Mouse (Mus musculus) T-cell, adult 66 days (primary cell): ENCODE results near the gene Ppp1r14b. TPM values are rescaled to one million over a fixed set of nuclear protein-coding genes. Genes with fewer than 3 reads are reported as not detected.

Experiments
- total RNA-seq, 2 experiments: library from RNA; stranded (reverse); gene quantifications; 3 replicates in 1 of 2; 4 replicates in 1 of 2; pipeline ENCODE4 v1.2.4; 2023

Ppp1r14b gene
- 100 to 1,000 TPM; 130 to 155 TPM for total RNA-seq

GRCm38 (mm10) chr19:6974211-6975205 is at the start of gene Ppp1r14b:
Gene Ppp1r14b, plus strand, starts transcription at chr19:6974968.

GRCm38 (mm10) chr19:6925307-6925573 is 49.5 kb upstream of the Ppp1r14b start, which contains the start of gene Catsperz:
Gene Catsperz, minus strand, starts transcription at chr19:6925380.

GRCm38 (mm10) chr19:6934195-6934977 is 40.4 kb upstream of the Ppp1r14b start, which contains the start of gene Kcnk4:
Gene Kcnk4, minus strand, starts transcription at chr19:6934515.

GRCm38 (mm10) chr19:6941372-6942248 is 33.2 kb upstream of the Ppp1r14b start, which contains the start of gene Bad:
Gene Bad, plus strand, starts transcription at chr19:6941861.

GRCm38 (mm10) chr19:6942249-6942691 is 32.5 kb upstream of the Ppp1r14b start, which contains the start of gene Gpr137:
Gene Gpr137, minus strand, starts transcription at chr19:6942480.

GRCm38 (mm10) chr19:6975537-6976521 is 1.1 kb downstream of the Ppp1r14b start, which contains the start of gene Plcb3:
Gene Plcb3, minus strand, starts transcription at chr19:6976470.

GRCm38 (mm10) chr19:6980381-6981093 is 5.8 kb downstream of the Ppp1r14b start, which contains the start of gene Fkbp2:
Gene Fkbp2, minus strand, starts transcription at chr19:6980501.

GRCm38 (mm10) chr19:6987061-6987903 is 12.5 kb downstream of the Ppp1r14b start, which contains the start of gene Vegfb:
Gene Vegfb, minus strand, starts transcription at chr19:6987651.

GRCm38 (mm10) chr19:6992011-6992858 is 17.5 kb downstream of the Ppp1r14b start, which contains the start of gene Dnajc4:
Gene Dnajc4, minus strand, starts transcription at chr19:6992572.

GRCm38 (mm10) chr19:6996006-6996405 is 21.2 kb downstream of the Ppp1r14b start, which contains the start of the genes Nudt22 and Trpt1:
Gene Nudt22, minus strand, starts transcription at chr19:6996117.
Gene Trpt1, plus strand, starts transcription at chr19:6996131.

GRCm38 (mm10) chr19:7019191-7019590 is 44.4 kb downstream of the Ppp1r14b start, which contains the start of gene Fermt3:
Gene Fermt3, minus strand, starts transcription at chr19:7019469.

Other genes with a start within 250 kb of the Ppp1r14b start
- gene Rps6ka4, start 134.3 kb upstream of the Ppp1r14b start, total RNA-seq: 10 to 100 TPM; 40.2 to 46.5 TPM
- 100 to 1,000 TPM in 1 of 2 experiments, 10 to 100 TPM in 1; 92.8 to 115 TPM for gene Ccdc88b, start 116.8 kb upstream of the Ppp1r14b start, total RNA-seq
- gene Trmt112, start 65.3 kb upstream of the Ppp1r14b start, total RNA-seq: 100 to 1,000 TPM; 122 to 142 TPM
- gene Prdx5, start 64.9 kb upstream of the Ppp1r14b start, total RNA-seq: 10 to 100 TPM; 66.4 to 71.5 TPM
- 10 to 100 TPM; 34.4 to 41.3 TPM for gene Esrra, start 53.2 kb upstream of the Ppp1r14b start, total RNA-seq
- not detected for gene Catsperz, start 49.6 kb upstream of the Ppp1r14b start, total RNA-seq
- not detected for gene Kcnk4, start 40.5 kb upstream of the Ppp1r14b start, total RNA-seq
- 10 to 100 TPM; 12.0 to 20.5 TPM for gene Bad, start 33.1 kb upstream of the Ppp1r14b start, total RNA-seq
- gene Gpr137, start 32.5 kb upstream of the Ppp1r14b start, total RNA-seq: 10 to 100 TPM in 1 of 2 experiments, 1 to 10 TPM in 1; 8.3 to 10.8 TPM
- gene Plcb3, start 1.5 kb downstream of the Ppp1r14b start, total RNA-seq: 10 to 100 TPM; 13.8 TPM
- gene Fkbp2, start 5.5 kb downstream of the Ppp1r14b start, total RNA-seq: 10 to 100 TPM; 17.0 to 22.9 TPM
- 10 to 100 TPM; 10.7 to 13.1 TPM for gene Vegfb, start 12.7 kb downstream of the Ppp1r14b start, total RNA-seq
- gene Dnajc4, start 17.6 kb downstream of the Ppp1r14b start, total RNA-seq: 10 to 100 TPM; 25.1 to 28.3 TPM
- 1 to 10 TPM; 4.2 to 8.3 TPM for gene Nudt22, start 21.1 kb downstream of the Ppp1r14b start, total RNA-seq
- gene Trpt1, start 21.2 kb downstream of the Ppp1r14b start, total RNA-seq: 1 to 10 TPM; 2.1 to 3.4 TPM
- gene Fermt3, start 44.5 kb downstream of the Ppp1r14b start, total RNA-seq: 100 to 1,000 TPM; 179 to 199 TPM
- 100 to 1,000 TPM; 105 to 157 TPM for gene Stip1, start 65.0 kb downstream of the Ppp1r14b start, total RNA-seq
- gene Macrod1, start 81.8 kb downstream of the Ppp1r14b start, total RNA-seq: 10 to 100 TPM; 12.1 to 16.4 TPM
- not detected for gene Flrt1, start 130.8 kb downstream of the Ppp1r14b start, total RNA-seq
- 100 to 1,000 TPM; 117 to 119 TPM for gene Otub1, start 231.3 kb downstream of the Ppp1r14b start, total RNA-seq
- 100 to 1,000 TPM; 263 to 296 TPM for gene Cox8a, start 242.6 kb downstream of the Ppp1r14b start, total RNA-seq